Mouse (Mus musculus): ENCODE measurements around the gene Ccdc146.
"Not testable (repeated sequence)": the region's sequence is repeated elsewhere in the genome, so short reads cannot be mapped to it uniquely, and the experiment has no call there.

Ccdc146 gene

GRCm38 (mm10) chr5:21331656-21332055 is 92.8 kb downstream of the Ccdc146 start:
- DNase-seq (ENCODE audit: low spot score in 2 of 2) = no peak

GRCm38 (mm10) chr5:21329672-21330665 is 94.5 kb downstream of the Ccdc146 start:
- DNase-seq (ENCODE audit: low spot score in 2 of 2) = no peak

DNA sequence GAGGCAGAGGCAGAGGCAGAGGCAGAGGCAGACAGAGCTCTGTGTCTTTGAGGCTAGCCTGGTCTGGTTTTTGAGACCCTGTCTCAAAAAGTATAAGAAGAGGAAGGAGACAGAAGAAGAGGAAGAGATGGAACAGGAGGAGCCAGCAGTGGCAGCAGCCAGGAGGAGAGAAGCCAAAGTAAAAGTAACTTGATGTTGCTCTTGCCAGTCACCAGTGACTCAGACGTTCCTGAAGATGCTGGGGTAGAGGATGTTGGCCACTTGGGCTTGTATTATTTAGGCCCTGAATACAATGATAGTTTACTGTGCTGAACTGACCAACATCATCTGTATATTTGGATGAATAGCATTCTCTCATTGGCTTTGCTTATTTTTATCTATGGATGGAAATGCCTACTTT is 95.9 kb downstream of the Ccdc146 start:
- no peak for DNase-seq (ENCODE audit: low spot score in 2 of 2)

DNA sequence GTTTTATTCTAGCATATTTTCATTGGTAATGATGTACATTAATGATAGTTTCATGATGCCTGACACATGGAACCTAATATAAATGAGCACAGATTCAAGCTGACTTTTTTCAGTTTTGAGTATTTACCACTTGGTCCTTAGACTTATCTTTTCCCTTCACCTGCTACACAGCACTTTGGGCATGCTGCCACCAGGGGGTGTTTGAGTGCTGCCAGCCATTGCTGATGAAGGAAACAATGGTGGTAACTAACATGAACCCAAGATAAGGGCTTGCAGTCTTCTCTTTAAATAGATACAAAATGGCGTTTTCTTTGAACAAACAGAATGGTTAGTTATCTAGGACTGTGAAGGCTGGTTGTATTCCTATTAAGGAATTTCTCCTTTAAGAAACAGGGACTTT is 98.0 kb downstream of the Ccdc146 start:
- DNase-seq (ENCODE audit: low spot score in 2 of 2) = no peak

DNA sequence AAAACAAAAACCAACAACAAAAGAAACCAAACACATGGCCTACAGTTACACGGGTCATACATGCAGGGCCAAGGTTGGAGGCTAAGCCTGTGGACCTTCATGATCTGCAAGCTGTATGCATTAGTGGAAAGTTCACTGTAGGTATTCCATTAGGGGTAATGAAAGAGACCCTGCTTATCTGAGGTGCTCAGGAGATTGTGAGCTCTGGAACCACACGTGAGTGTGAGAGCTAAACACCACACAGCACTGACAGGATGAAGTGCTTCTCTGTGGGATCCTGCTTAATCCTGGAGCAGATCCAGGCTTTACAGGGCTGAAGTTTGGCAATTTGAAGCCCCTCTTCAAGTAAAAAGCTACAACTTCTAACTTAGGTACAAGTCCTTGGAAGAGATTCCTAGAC is 104.3 kb downstream of the Ccdc146 start:
- no peak for DNase-seq (ENCODE audit: low spot score in 2 of 2)

GRCm38 (mm10) chr5:21314696-21315095 is 109.8 kb downstream of the Ccdc146 start:
- DNase-seq (ENCODE audit: low spot score in 2 of 2) = no peak

- DNase-seq (ENCODE audit: low spot score in 2 of 2) = no peak
These were observed 117.3 kb downstream of the Ccdc146 start for GRCm38 (mm10) chr5:21307165-21307564.

GRCm38 (mm10) chr5:21301011-21301410 is 123.5 kb downstream of the Ccdc146 start:
- DNase-seq (ENCODE audit: low spot score in 2 of 2) = no peak

- DNase-seq (ENCODE audit: low spot score in 2 of 2) = no peak
These were observed 124.4 kb downstream of the Ccdc146 start for GRCm38 (mm10) chr5:21300058-21300457.

- DNase-seq (ENCODE audit: low spot score in 2 of 2) = no peak
These were observed 125.3 kb downstream of the Ccdc146 start for GRCm38 (mm10) chr5:21299076-21299755.

DNA sequence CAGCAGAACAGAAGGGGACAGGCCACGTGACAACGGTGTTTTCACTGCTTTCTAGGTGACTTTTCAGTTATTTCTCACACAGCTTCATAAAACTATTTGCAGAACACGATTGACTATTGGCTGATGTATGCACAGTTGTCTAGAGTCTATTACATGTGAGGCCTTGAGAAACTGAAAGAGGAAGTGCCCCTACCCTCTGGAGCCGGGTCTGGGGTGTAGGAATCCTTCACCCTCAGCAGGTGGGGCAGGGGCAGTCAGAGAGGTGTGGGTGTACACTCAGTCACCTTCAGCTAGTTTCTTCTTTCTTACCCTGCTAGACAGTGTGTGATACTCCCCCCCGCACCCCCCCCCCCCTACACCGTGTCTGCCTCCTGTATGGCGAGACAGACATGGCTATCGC is 128.8 kb downstream of the Ccdc146 start:
- no peak for DNase-seq (ENCODE audit: low spot score in 2 of 2)

DNA sequence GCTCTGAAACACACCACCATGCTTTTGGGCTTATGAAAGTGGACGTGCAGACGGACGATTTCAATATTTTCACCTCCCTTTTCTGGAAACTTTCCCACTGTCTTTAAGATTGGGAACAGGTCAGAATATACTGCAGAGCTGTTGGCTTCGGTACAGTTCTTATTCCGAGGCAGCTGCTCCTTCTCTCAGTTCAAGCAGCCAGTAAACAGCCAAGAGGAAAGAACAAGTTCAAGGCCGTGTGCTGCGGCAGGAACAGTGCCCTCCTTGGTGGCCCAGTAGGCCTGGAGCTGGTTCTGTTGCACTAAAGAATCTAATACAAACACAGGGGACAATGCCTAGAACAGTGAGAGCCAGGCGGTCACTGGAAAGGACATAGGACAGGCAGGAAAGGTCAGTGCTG is 133.9 kb downstream of the Ccdc146 start:
- peak in 1 of 2 experiments; percentile 32 for DNase-seq (ENCODE audit: low spot score in 2 of 2)

DNA sequence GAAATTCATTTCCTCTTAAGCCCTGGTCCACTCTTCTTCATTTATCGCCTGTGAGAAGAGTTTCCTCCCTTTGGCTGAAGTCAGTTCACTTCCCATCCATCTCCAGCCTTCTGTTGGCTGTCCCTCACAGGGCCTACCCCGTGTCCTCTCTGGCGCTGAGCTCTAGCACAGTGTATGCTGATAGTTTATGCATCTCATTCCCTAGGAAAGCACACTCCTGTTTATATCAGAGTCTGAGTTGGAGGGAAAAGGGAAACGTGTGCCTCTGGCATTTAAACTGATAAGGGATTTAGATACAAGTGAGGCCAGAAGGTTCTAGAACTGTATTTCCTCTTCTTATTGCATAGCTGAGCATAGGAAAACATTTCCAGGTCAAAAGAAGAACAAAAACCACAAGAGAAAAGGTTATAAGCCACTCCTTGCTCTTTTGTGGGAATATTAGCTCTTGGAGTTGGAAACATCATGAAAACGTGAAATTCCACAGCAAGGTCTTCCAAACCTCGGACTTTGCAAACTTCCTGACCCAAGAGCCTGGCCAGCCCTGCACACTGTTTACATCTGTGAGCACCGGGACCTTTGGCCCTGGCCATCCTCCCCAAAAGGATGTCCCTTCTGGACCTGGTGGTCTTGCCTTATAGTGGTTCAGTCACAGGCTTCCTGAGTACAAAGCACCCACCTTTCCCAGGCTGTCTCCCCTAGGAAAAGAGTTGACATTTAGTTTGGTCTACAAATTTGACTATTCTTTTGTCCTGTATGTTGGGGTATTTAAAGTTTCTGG is 135.6 kb downstream of the Ccdc146 start:
- DNase-seq (ENCODE audit: low spot score in 2 of 2) = no peak

GRCm38 (mm10) chr5:21283356-21284062 is 141.0 kb downstream of the Ccdc146 start:
- no peak for DNase-seq (ENCODE audit: low spot score in 2 of 2)

GRCm38 (mm10) chr5:21277685-21278084 is 146.8 kb downstream of the Ccdc146 start:
- not testable (repeated sequence) for DNase-seq (ENCODE audit: low spot score in 2 of 2)

DNA sequence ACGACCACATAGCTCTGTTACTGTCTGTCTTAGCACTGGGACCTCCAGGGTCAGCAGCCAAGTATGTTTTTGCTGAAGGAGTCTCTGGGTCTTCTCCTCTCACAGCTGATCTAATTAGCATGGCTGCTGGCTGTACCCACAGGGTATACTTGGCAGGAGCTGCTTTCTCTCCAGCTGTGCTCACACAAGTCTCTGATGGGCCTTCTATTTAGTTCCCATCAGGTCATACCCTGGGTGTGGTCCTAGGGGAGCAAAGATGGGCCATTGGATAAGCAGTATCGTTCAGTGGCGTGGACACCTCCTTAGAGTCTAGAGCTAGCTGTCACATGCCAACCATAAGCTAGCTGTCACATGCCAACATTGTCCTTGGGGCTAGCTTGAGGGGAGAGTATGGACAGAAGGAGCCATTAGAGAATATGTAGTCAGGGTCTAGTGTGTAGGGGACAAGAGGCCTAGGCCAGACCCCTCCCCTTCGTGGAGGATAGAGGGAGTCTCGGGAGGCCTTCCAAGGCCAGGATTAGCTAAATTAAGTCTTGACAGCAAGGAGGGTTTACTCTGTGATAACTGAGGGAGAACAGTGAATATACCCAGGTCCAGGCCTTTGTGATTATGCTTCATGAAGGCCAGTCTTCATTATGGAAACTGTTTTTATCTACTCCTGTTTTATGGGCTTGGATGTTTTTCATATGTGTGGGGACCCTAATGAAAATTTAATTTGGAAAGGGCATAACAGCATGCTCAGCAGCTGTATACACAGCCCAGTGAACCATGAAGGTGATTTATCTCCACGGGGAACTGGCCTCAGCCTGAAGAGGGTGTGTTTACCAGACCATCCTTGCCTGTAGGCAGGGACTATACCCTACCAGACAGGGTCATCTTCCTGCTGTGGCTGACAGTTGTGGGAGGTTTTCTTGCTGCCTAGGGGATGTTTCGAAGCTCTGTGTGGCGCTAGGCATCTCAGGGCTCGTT is 152.8 kb downstream of the Ccdc146 start:
- no peak for DNase-seq (ENCODE audit: low spot score in 2 of 2)

DNA sequence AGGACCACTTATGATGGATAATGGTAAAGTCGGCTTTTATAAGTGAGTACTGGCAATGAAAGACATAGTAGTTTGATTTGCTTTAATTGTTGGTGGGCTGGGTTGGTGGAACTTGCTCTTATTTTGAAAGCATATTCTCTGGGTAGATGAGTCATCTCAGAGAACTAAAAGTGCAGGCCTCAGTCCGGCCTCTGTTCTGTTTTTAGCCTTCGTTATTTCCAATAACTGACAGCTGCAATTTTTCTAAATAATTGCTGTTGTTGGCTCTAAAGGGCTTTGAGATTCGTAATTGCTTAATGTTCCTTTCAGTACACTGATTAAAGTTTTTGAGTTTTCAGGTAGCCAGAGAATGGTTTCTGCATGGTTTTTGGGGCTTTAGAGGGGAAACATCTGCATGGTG is 153.7 kb downstream of the Ccdc146 start:
- DNase-seq (ENCODE audit: low spot score in 2 of 2) = no peak

DNA sequence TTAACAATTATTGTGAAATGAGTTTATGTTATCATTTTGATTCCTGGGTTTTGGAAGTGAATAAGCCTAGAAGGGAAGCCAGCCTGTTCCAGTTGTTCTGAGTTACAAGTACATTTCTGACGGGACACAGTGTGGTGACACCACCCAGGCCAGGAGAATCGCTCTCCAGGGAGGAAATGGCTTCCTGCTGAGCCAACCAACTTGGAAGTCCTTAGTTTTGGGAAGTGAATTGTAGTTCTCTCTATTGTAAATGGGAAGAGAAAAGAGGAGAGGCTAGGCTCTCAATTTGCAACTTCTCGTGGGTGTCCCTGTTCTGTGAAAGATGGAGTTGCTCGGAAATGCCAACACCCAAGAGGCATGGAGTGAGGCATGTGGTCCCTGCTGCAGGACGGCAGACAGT is 155.0 kb downstream of the Ccdc146 start:
- DNase-seq (ENCODE audit: low spot score in 2 of 2) = no peak

GRCm38 (mm10) chr5:21267090-21267489 is 157.4 kb downstream of the Ccdc146 start:
- no peak for DNase-seq (ENCODE audit: low spot score in 2 of 2)

DNA sequence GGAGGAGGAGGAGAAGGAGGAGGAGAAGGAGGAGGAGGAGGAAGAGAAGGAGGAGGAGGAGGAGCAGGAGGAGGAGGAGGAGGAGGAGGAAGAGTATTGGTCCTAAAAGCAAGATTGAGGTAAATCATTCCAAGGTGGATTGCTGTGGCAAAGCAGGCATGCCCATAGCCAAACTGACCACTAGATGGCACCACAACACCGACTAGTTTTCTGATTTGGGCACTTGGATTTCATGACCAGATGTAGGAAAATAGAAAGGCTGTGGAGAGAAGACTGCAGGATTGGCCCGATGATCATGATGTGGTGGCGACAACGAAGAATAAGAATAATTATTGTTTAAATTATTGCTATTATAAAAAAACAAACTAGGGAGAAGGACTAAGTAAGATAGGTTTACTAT is 159.4 kb downstream of the Ccdc146 start:
- DNase-seq (ENCODE audit: low spot score in 2 of 2) = peak; percentile 67 to 87
